ENCODE assay signal across 9 mouse cellular contexts in genomic region chr3:87988068-87988467, GRCm38 (mm10). TPM values are rescaled to one million over a fixed set of nuclear protein-coding genes. Genes with fewer than 3 reads are reported as not detected.
A peak's percentile ranks its signal among the peaks of the same experiment; 100 is the strongest.
DNase-seq lines count a peak whose midpoint lies in the region; ATAC-seq and TF ChIP-seq lines count a peak whose summit lies in the region.
"Had no signal": no experiment of that assay in that cellular context is flagged by ENCODE, and none has a peak within 500 bp of the region (broad histone marks: within the 10 kb centered on the region; RNA-seq: fewer than 3 reads in every experiment).

No protein-coding gene starts in this region.

- H3K27ac ChIP-seq in lung, postnatal 0 days (ENCODE audit: low read length), result no peak overlapping the region
- H3K27ac ChIP-seq in limb, embryonic 10.5 days, result no peak overlapping the region
- H3K27ac ChIP-seq in stomach, embryonic 14.5 days (ENCODE audit: low read length), result no peak overlapping the region

- no peak for TF ChIP-seq EP300 in lung, postnatal 0 days (IDR thresholded peaks at IDR 0.05)

- DNase-seq in CD4-positive, CD25-positive, alpha-beta regulatory T cell, adult 2 months (ENCODE audit: low read depth, low spot score), result peak; percentile 28
- DNase-seq in lung, postnatal 0 days (ENCODE audit: low spot score), result no peak
- DNase-seq in lung, adult 18-20 months, result no peak
- DNase-seq in limb, embryonic 10.5 days (ENCODE audit: low spot score), result no peak
- no peak for DNase-seq in natural killer cell, adult 2 months (ENCODE audit: low spot score in 2 of 2)

- H3K4me1 ChIP-seq in lung, postnatal 0 days (ENCODE audit: insufficient read depth, low read depth, low read length), result peaks cover 39% of the 10 kb centered on the region; the same call in 1 of the 2 replicates
- H3K4me1 ChIP-seq in limb, embryonic 10.5 days, result peaks cover 52% of the 10 kb centered on the region
- H3K4me1 ChIP-seq in stomach, embryonic 14.5 days (ENCODE audit: control insufficient read depth, insufficient read depth, low read length), result peaks cover 39% of the 10 kb centered on the region

- H3K4me2 ChIP-seq in lung, postnatal 0 days (replicated peaks; ENCODE audit: low read depth, low read length), result peak overlapping the region; percentile 48
- peak overlapping the region; percentile 69 for H3K4me2 ChIP-seq in stomach, embryonic 14.5 days (replicated peaks; ENCODE audit: low read depth, low read length)

- no peak overlapping the region for H3K4me3 ChIP-seq in lung, postnatal 0 days (ENCODE audit: low read depth, low read length)
- H3K4me3 ChIP-seq in limb, embryonic 10.5 days, result peak overlapping the region; percentile 50
- peak overlapping the region; percentile 27 for H3K4me3 ChIP-seq in stomach, embryonic 14.5 days (ENCODE audit: low read depth, low read length)
- H3K4me3 ChIP-seq: myocyte had no signal

- no peak for ATAC-seq in CD4-positive, CD25-positive, alpha-beta regulatory T cell, adult 4 months
- no peak for ATAC-seq in lung, postnatal 0 days
- ATAC-seq in stomach, embryonic 14.5 days (ENCODE audit: insufficient number of reproducible peaks, insufficient read depth, low FRiP score, low read depth), result no peak
- ATAC-seq in megakaryocyte progenitor cell, adult 5-6 weeks (replicated peaks; ENCODE audit: poor library complexity), result no peak

- no peaks in the 10 kb centered on the region for H3K36me3 ChIP-seq in lung, postnatal 0 days (ENCODE audit: insufficient read depth, low read length)
- H3K36me3 ChIP-seq in limb, embryonic 10.5 days, result no peaks in the 10 kb centered on the region
- no peaks in the 10 kb centered on the region for H3K36me3 ChIP-seq in stomach, embryonic 14.5 days (ENCODE audit: control insufficient read depth, insufficient read depth, low read length)

- WGBS in lung, postnatal 0 days, result 4% methylated on average over 15 of the region's 15 CpGs
- WGBS in limb, embryonic 10.5 days, result 8% methylated on average over 15 of the region's 15 CpGs
- 10% methylated on average over 15 of the region's 15 CpGs for WGBS in stomach, embryonic 14.5 days

- H3K27me3 ChIP-seq in lung, postnatal 0 days (replicated peaks; ENCODE audit: insufficient read depth, low read length), result peaks cover 20% of the 10 kb centered on the region; the same call in 1 of the 2 replicates
- peaks cover 74% of the 10 kb centered on the region for H3K27me3 ChIP-seq in limb, embryonic 10.5 days (ENCODE audit: low read depth, poor library complexity, severe bottlenecking)
- peaks cover 11% of the 10 kb centered on the region for H3K27me3 ChIP-seq in stomach, embryonic 14.5 days (ENCODE audit: control insufficient read depth, insufficient read depth, low read length)

- no peaks in the 10 kb centered on the region for H3K9me3 ChIP-seq in lung, postnatal 0 days (ENCODE audit: low read length)
- no peaks in the 10 kb centered on the region for H3K9me3 ChIP-seq in limb, embryonic 10.5 days (replicated peaks)
- no peaks in the 10 kb centered on the region for H3K9me3 ChIP-seq in stomach, embryonic 14.5 days (ENCODE audit: control insufficient read depth, low read depth, low read length)

- H3K9ac ChIP-seq in lung, postnatal 0 days (replicated peaks; ENCODE audit: low read depth), result no peak overlapping the region
- H3K9ac ChIP-seq in stomach, embryonic 14.5 days (replicated peaks; ENCODE audit: low read depth, low read length), result no peak overlapping the region

- TF ChIP-seq CTCF in lung, postnatal 0 days (IDR thresholded peaks at IDR 0.05), result no peak

RNA-seq across cellular contexts. Expression of gene Bcan, which starts 12.0 kb away (rescaled TPM):
- not detected for polyA plus RNA-seq in CD4-positive, CD25-positive, alpha-beta regulatory T cell, adult 4 months (2017; shearing (Covaris generic))
- polyA plus RNA-seq in lung, postnatal 0 days (2015; fragmentation: Nextera tagmentation; extraction: Ambion mirVana), result 0.33 and 0.56 TPM in 2 replicates
- polyA plus RNA-seq in limb, embryonic 10.5 days (2016; fragmentation: Nextera tagmentation; extraction: Ambion mirVana), result not detected in 2 replicates
- polyA plus RNA-seq in stomach, embryonic 14.5 days (2014; fragmentation: Nextera tagmentation; extraction: Ambion mirVana), result 0.10 and 0.27 TPM in 2 replicates
- not detected in 2 replicates for total RNA-seq in megakaryocyte progenitor cell, adult 5-6 weeks (2015)
- not detected in 2 replicates for total RNA-seq in megakaryocyte progenitor cell, adult 5-6 weeks (2017)

RNA-seq across cellular contexts. Expression of gene Nes, which starts 17.2 kb away (rescaled TPM):
- polyA plus RNA-seq in CD4-positive, CD25-positive, alpha-beta regulatory T cell, adult 4 months (2017; shearing (Covaris generic)), result not detected
- polyA plus RNA-seq in lung, postnatal 0 days (2015; fragmentation: Nextera tagmentation; extraction: Ambion mirVana), result 22.2 and 30.7 TPM in 2 replicates
- polyA plus RNA-seq in limb, embryonic 10.5 days (2016; fragmentation: Nextera tagmentation; extraction: Ambion mirVana), result 13.5 and 14.6 TPM in 2 replicates
- polyA plus RNA-seq in stomach, embryonic 14.5 days (2014; fragmentation: Nextera tagmentation; extraction: Ambion mirVana), result 10.5 and 10.6 TPM in 2 replicates
- total RNA-seq in megakaryocyte progenitor cell, adult 5-6 weeks (2015), result 0.02 TPM in 1 of 2 replicates, not detected in the other
- 0.20 TPM in 1 of 2 replicates, not detected in the other for total RNA-seq in megakaryocyte progenitor cell, adult 5-6 weeks (2017)

RNA-seq across cellular contexts. Expression of gene Hapln2, which starts 39.3 kb away (rescaled TPM):
- under 1 TPM in 1 of 2 experiments, not detected in 1; 0.17 TPM for polyA plus RNA-seq in CD4-positive, CD25-positive, alpha-beta regulatory T cell, adult 4 months (2017; shearing (Covaris generic))
- not detected in 2 replicates for polyA plus RNA-seq in lung, postnatal 0 days (2015; fragmentation: Nextera tagmentation; extraction: Ambion mirVana)
- polyA plus RNA-seq in limb, embryonic 10.5 days (2016; fragmentation: Nextera tagmentation; extraction: Ambion mirVana), result 0.06 TPM in 1 of 2 replicates, not detected in the other
- 0.26 TPM in 1 of 2 replicates, not detected in the other for polyA plus RNA-seq in stomach, embryonic 14.5 days (2014; fragmentation: Nextera tagmentation; extraction: Ambion mirVana)
- not detected in 2 replicates for total RNA-seq in megakaryocyte progenitor cell, adult 5-6 weeks (2015)
- total RNA-seq in megakaryocyte progenitor cell, adult 5-6 weeks (2017), result not detected in 2 replicates
- polyA plus RNA-seq: myocyte had no signal

RNA-seq across cellular contexts. Expression of gene Crabp2, which starts 39.6 kb away (rescaled TPM):
- polyA plus RNA-seq in CD4-positive, CD25-positive, alpha-beta regulatory T cell, adult 4 months (2017; shearing (Covaris generic)), result not detected
- polyA plus RNA-seq in lung, postnatal 0 days (2015; fragmentation: Nextera tagmentation; extraction: Ambion mirVana), result 0.21 and 0.38 TPM in 2 replicates
- polyA plus RNA-seq in limb, embryonic 10.5 days (2016; fragmentation: Nextera tagmentation; extraction: Ambion mirVana), result 944 and 1,066 TPM in 2 replicates
- polyA plus RNA-seq in stomach, embryonic 14.5 days (2014; fragmentation: Nextera tagmentation; extraction: Ambion mirVana), result 30.7 and 44.1 TPM in 2 replicates
- total RNA-seq in megakaryocyte progenitor cell, adult 5-6 weeks (2015), result not detected in 2 replicates
- total RNA-seq in megakaryocyte progenitor cell, adult 5-6 weeks (2017), result not detected in 2 replicates

RNA-seq across cellular contexts. Expression of gene Gpatch4, which starts 54.8 kb away (rescaled TPM):
- polyA plus RNA-seq in CD4-positive, CD25-positive, alpha-beta regulatory T cell, adult 4 months (2017; shearing (Covaris generic)), result 10 to 100 TPM; 33.8 to 36.0 TPM
- 8.0 and 10.8 TPM in 2 replicates for polyA plus RNA-seq in lung, postnatal 0 days (2015; fragmentation: Nextera tagmentation; extraction: Ambion mirVana)
- polyA plus RNA-seq in limb, embryonic 10.5 days (2016; fragmentation: Nextera tagmentation; extraction: Ambion mirVana), result 42.4 and 53.4 TPM in 2 replicates
- 33.7 and 36.0 TPM in 2 replicates for polyA plus RNA-seq in stomach, embryonic 14.5 days (2014; fragmentation: Nextera tagmentation; extraction: Ambion mirVana)
- 34.2 and 38.7 TPM in 2 replicates for total RNA-seq in megakaryocyte progenitor cell, adult 5-6 weeks (2015)
- 49.2 and 51.8 TPM in 2 replicates for total RNA-seq in megakaryocyte progenitor cell, adult 5-6 weeks (2017)

Comparison
In these comparisons a context has a peak if more than half of its experiments do, and no peak if none do; other contexts are left out.
1. RNA of gene Nes, which starts 17.2 kb away (polyA plus RNA-seq): 22.2 to 30.7 TPM in lung, postnatal 0 days, 13.5 to 14.6 TPM in limb, embryonic 10.5 days and 10.5 to 10.6 TPM in stomach, embryonic 14.5 days; not detected in CD4-positive, CD25-positive, alpha-beta regulatory T cell, adult 4 months; every median in the first group is over 10 times any median in the second.